Mouse (Mus musculus) liver, embryonic 13.5 days (tissue): ENCODE measurements around the gene Susd2. TPM values are rescaled to one million over a fixed set of nuclear protein-coding genes. Genes with fewer than 3 reads are reported as not detected.

Experiments used
- ATAC-seq: fragments of 200-750 bp; cut with Nextera tagmentation; 2 replicates; pipeline ENCODE4 v1.8.0; 2017; ENCODE audit warnings: low read depth, mild to moderate bottlenecking, moderate number of reproducible peaks, moderate library complexity
- DNase-seq: peaks from one replicate; pipeline ENCODE4 v3.0.0; 2022
- H3K27ac ChIP-seq: fragments of 300-500 bp; sonication (generic); 2 replicates; pipeline ENCODE4 v1.5.1; 2015; ENCODE audit warnings: moderate library complexity, mild to moderate bottlenecking, inconsistent platforms
- H3K27me3 ChIP-seq: fragments of 300-500 bp; sonication (generic); 2 replicates; pipeline ENCODE4 v1.6.1; 2015; ENCODE audit warnings: mild to moderate bottlenecking, inconsistent platforms
- H3K36me3 ChIP-seq: fragments of 300-500 bp; sonication (generic); 2 replicates; pipeline ENCODE4 v1.6.1; 2015; ENCODE audit warnings: mild to moderate bottlenecking, inconsistent platforms
- H3K4me1 ChIP-seq: fragments of 300-500 bp; sonication (generic); replicated peaks from 2 replicates; pipeline ENCODE4 v1.6.1; 2015; ENCODE audit warnings: inconsistent platforms
- H3K4me2 ChIP-seq: fragments of 300-500 bp; sonication (generic); 2 replicates; pipeline ENCODE4 v1.6.1; 2015; ENCODE audit warnings: inconsistent platforms, mild to moderate bottlenecking, moderate library complexity
- H3K4me3 ChIP-seq: fragments of 300-500 bp; sonication (generic); replicated peaks from 2 replicates; pipeline ENCODE4 v1.5.1; 2015; ENCODE audit warnings: mild to moderate bottlenecking, inconsistent platforms
- H3K9ac ChIP-seq: fragments of 300-500 bp; sonication (generic); 2 replicates; pipeline ENCODE4 v1.6.1; 2015; ENCODE audit warnings: mild to moderate bottlenecking, inconsistent platforms
- H3K9me3 ChIP-seq: fragments of 300-500 bp; sonication (generic); replicated peaks from 2 replicates; pipeline ENCODE4 v1.6.1; 2016; ENCODE audit warnings: inconsistent platforms
- WGBS: fragments of 180-500 bp; shearing (Covaris S2); methylation state at CpG from one replicate; pipeline ENCODE4 v1.1.7; 2015; ENCODE audit not compliant: insufficient replicate concordance; 5-methylcytosine and 5-hydroxymethylcytosine counted together
- polyA plus RNA-seq: library from polyadenylated mRNA; unstranded; fragments of >200 nt; fragmentation: Nextera tagmentation; extraction: Ambion mirVana; gene quantifications from 2 replicates; pipeline ENCODE4 v1.2.1, GENCODE M21; 2015

The Susd2 gene
- 1.0 and 1.4 TPM in 2 replicates for polyA plus RNA-seq

DNA sequence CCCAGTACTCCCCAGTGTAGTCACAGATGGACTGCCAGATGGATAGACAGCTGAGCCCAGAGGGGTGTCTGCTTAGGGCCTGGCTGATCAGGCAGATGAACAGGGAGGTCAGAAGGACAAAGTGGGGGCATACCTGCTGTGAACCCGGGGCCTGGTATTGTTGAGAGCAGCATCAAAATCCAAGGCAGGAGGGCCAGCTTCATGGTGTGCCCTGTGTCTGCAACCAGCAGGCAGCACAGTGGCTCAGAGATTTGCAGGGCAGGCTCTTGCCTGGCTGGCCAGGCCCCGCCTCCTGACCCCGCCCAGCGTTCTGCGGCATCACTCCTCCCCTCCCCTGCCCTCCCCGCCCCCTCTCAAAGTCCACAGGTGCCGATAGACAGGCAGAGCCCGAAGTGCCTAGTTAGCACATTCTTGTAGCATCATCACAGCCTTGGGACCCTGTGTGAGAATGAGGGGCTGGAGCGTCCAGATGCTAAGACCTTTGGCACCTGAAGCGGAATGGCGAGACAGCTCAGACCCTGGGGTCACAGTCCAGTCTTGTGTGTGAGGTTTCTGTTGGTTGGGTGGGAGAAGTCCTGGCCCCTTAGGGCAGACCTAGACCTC lies at the start of gene Susd2:
Gene Susd2 (minus strand): TSS at position 268 of the 603 bp plus-strand sequence.
- no peaks in the 10 kb centered on the region for H3K9me3 ChIP-seq
- peaks cover 26% of the 10 kb centered on the region for H3K4me1 ChIP-seq
- peak within 1 kb of the TSS; percentile 6; the same call in 1 of the 2 replicates for H3K4me2 ChIP-seq
- peaks cover 26% of the 10 kb centered on the region for H3K36me3 ChIP-seq
- H3K4me3 ChIP-seq, result no peak within 1 kb of the TSS
- H3K27ac ChIP-seq, result peak within 1 kb of the TSS; percentile 7; the same call in 1 of the 2 replicates
- H3K27me3 ChIP-seq, result no peaks in the 10 kb centered on the region
- DNase-seq (peak; percentile 64), ATAC-seq (peak; percentile 81)
- 15% methylated on average over 11 of the region's 11 CpGs for WGBS
- peak within 1 kb of the TSS; percentile 0; the same call in 1 of the 2 replicates for H3K9ac ChIP-seq

DNA sequence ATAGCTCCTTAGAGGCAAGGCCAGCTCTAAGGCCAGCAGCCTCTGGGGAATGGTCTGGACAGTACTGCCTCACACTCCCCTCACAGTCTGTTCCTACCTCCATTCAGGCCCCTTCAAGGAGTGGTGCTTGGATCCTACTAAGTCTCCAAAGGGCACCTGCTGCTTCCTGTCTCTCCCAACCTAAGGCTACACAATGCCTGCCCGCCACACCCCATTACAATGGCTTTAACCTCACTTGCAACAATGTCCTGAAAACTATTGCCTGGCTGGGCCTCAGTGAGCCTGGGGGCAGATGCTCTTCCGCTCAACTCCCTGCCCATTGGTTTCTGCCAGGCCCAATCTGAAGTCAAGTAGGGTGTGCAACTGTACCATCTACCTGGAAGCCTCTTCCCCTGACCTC lies 44.8 kb upstream of the Susd2 start:
- Histone ChIP-seq H3K27ac (no peak overlapping the region), H3K36me3 (peaks cover 89% of the 10 kb centered on the region), H3K4me3 (no peak overlapping the region), H3K4me1 (peaks cover 4% of the 10 kb centered on the region), H3K9me3 (no peaks in the 10 kb centered on the region), H3K4me2 (no peak overlapping the region), H3K27me3 (no peaks in the 10 kb centered on the region), H3K9ac (no peak overlapping the region)
- DNase-seq, result no peak
- WGBS, result 94% methylated on average over 2 of the region's 2 CpGs
- ATAC-seq, result no peak

DNA sequence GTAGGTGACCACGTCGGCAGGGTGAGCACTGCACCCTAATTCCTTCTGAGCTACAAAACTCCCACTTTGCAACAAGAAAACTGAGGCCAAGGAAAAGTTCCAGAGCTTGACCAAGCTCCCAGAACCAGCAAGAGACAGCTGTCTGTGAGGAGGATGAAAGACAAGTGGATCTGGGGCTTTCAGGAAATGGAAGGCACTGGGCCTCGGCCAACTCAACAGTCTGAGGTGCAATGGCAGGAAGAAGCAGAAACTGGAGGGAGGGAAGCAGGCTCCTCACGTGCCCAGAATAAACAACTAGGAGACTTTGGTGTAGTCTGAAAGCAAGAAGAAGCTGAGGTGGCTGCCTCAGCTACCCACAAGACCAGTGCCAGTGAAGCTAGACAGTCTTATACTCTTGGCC lies 42.9 kb upstream of the Susd2 start:
- H3K36me3 ChIP-seq, result peaks cover 88% of the 10 kb centered on the region
- WGBS, result 71% methylated on average over 4 of the region's 4 CpGs
- no peak overlapping the region for H3K4me2 ChIP-seq
- H3K4me3 ChIP-seq, result no peak overlapping the region
- no peak for DNase-seq
- no peaks in the 10 kb centered on the region for H3K9me3 ChIP-seq
- H3K9ac ChIP-seq, result no peak overlapping the region
- H3K4me1 ChIP-seq, result no peaks in the 10 kb centered on the region
- H3K27ac ChIP-seq, result 0 out of 2 replicates have a peak overlapping the region, but pooled peaks have one; percentile 5
- ATAC-seq, result no peak
- H3K27me3 ChIP-seq, result no peaks in the 10 kb centered on the region

DNA sequence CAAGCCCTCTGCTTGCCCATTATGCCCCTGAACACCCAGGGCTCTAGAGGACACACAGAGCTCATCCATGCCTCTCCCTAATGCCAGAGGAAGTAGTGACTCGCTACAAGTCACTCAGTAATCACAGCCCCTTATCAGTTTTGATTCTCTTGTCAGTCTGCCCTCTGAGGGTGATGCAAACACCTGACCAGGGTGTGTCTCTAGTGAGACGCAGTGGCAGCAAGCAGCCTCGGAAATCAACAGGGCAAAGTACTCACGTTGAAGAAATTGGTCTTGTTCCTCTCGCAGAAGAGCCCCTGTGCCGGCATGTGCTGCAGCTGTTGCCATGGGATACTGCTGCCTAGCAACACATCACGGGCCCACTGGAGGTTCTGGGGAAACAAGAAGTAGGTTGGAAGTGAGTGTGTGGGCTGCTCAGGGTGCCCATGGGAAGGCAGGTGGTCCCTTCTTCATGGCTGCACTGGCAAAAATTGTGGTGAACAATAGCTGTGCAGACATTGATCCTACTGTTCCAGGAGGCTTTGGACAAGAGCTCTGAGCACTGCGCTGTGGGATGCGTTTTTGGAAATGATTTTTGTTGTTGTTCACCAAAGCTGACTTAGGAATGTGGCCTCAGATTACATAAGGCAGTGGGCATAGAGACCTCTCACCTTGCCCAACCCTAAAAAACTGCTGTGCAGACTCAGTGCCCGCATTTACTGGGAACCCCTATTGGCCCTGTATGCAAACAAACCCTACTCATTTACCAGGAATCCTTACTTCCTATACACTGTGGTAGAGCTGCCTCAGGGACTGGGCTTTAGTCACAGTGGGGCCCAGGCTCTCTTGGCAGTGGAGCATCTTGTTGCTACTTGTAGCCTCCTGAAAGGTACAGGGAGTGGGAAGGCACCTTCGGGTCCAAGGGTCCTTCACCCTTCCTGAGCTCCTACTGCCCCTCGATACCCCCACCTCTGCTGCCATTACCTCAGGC lies 40.5 kb upstream of the Susd2 start:
- Histone ChIP-seq H3K36me3 (peaks cover 89% of the 10 kb centered on the region), H3K9ac (no peak overlapping the region), H3K27ac (no peak overlapping the region), H3K4me2 (no peak overlapping the region), H3K27me3 (no peaks in the 10 kb centered on the region), H3K4me3 (no peak overlapping the region), H3K4me1 (no peaks in the 10 kb centered on the region), H3K9me3 (no peaks in the 10 kb centered on the region)
- DNase-seq (no peak), ATAC-seq (no peak)
- 69% methylated on average over 12 of the region's 12 CpGs for WGBS

DNA sequence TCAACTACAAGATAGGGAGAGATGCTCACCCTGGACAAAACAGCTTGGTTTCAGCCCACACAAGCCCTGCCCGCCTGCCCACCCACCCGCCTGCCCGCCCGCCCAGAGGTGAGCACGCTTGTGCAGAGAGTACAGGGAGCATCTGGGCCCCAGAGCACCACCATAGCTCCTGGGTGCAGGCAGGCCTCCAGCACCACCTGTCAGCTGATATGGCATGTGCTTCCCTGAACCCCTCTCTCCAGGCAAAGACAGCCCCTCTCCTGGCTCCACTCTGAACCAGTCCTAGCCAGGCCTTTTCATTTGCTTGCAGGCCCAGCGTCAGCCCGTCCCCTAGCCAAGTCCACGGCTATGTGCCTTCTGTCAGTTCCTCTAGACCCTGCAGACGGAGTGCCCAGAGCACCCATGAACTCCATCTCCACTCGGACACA lies 36.8 kb upstream of the Susd2 start:
- WGBS, result 91% methylated on average over 10 of the region's 10 CpGs
- Histone ChIP-seq H3K27ac (no peak overlapping the region), H3K9me3 (no peaks in the 10 kb centered on the region), H3K4me3 (no peak overlapping the region), H3K4me1 (peaks cover 31% of the 10 kb centered on the region), H3K9ac (no peak overlapping the region), H3K36me3 (peaks cover 93% of the 10 kb centered on the region), H3K4me2 (no peak overlapping the region), H3K27me3 (no peaks in the 10 kb centered on the region)
- DNase-seq (no peak), ATAC-seq (no peak)

DNA sequence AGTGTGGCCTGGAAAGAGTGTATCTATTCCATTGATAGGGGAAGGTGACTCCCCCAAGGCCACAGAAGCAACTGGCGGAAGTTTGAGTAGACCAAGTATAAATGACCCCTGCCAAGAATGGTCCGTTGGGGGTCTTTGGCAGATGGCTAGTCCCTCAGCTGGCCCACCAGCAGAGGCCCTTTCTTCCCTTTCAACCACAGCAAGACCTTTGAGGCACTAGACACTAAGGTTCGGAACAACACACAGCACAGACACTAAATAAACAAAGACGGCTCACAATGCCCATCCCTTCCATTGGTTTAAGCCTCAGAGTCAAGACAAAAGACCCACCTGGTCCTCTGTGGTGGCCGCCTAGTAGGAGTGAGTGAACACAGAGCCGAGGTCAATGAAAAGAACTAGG lies 35.4 kb upstream of the Susd2 start:
- H3K9me3 ChIP-seq, result no peaks in the 10 kb centered on the region
- no peak overlapping the region for H3K9ac ChIP-seq
- ATAC-seq (no peak), DNase-seq (no peak)
- H3K4me1 ChIP-seq, result peaks cover 33% of the 10 kb centered on the region
- 81% methylated on average over 6 of the region's 6 CpGs for WGBS
- no peaks in the 10 kb centered on the region for H3K27me3 ChIP-seq
- no peak overlapping the region for H3K27ac ChIP-seq
- H3K4me2 ChIP-seq, result no peak overlapping the region
- H3K4me3 ChIP-seq, result no peak overlapping the region
- H3K36me3 ChIP-seq, result peaks cover 90% of the 10 kb centered on the region

DNA sequence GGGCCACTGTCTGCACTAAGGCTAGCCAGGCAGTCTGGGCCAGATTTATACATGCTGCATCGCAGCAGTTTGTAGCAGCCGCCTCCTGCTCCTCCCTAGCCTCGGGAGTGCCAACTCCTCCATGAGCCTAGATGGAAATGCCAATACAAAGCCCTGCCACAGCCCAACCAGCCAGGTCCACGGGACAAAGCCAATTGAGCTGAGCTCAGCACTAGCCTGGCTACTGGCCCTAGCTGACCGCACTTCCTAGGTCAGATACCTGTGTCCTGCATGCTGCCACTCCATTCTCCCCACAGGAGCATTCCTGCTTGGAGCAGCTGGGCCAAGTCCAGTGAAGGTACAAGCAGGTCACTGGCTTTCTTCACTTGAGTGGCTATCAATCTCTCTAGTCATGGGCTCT lies 34.2 kb upstream of the Susd2 start:
- Histone ChIP-seq H3K4me3 (no peak overlapping the region), H3K9ac (no peak overlapping the region), H3K9me3 (no peaks in the 10 kb centered on the region), H3K4me1 (peaks cover 37% of the 10 kb centered on the region), H3K36me3 (peaks cover 87% of the 10 kb centered on the region), H3K4me2 (no peak overlapping the region), H3K27me3 (no peaks in the 10 kb centered on the region), H3K27ac (peak overlapping the region; percentile 40)
- WGBS, result 88% methylated on average over 5 of the region's 5 CpGs
- DNase-seq (no peak), ATAC-seq (no peak)

DNA sequence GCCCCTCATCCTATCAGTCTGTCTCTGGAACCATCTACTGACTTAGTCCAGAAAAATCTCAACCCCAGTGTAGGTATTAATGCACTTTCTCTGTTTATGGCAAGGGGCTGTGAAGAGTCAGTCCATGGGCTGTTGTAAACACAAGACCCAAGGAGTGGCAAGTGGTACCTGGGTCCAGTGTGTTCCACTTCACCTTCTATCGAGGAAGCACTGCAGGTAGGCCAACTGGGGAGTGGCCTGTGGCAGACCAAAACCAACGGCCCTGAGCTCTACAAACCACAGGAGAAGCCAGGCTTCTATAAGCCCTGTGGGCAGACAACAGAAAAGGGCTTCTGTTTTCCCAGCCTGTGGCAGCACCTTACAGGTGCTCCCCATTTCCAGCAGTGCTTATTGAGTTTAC lies 33.8 kb upstream of the Susd2 start:
- no peak overlapping the region for H3K9ac ChIP-seq
- H3K4me3 ChIP-seq, result no peak overlapping the region
- ATAC-seq (no peak), DNase-seq (no peak)
- WGBS, result 68% methylated on average over 2 of the region's 2 CpGs
- H3K36me3 ChIP-seq, result peaks cover 87% of the 10 kb centered on the region
- peak overlapping the region; percentile 40 for H3K27ac ChIP-seq
- no peaks in the 10 kb centered on the region for H3K9me3 ChIP-seq
- peaks cover 41% of the 10 kb centered on the region for H3K4me1 ChIP-seq
- H3K27me3 ChIP-seq, result no peaks in the 10 kb centered on the region
- no peak overlapping the region for H3K4me2 ChIP-seq

DNA sequence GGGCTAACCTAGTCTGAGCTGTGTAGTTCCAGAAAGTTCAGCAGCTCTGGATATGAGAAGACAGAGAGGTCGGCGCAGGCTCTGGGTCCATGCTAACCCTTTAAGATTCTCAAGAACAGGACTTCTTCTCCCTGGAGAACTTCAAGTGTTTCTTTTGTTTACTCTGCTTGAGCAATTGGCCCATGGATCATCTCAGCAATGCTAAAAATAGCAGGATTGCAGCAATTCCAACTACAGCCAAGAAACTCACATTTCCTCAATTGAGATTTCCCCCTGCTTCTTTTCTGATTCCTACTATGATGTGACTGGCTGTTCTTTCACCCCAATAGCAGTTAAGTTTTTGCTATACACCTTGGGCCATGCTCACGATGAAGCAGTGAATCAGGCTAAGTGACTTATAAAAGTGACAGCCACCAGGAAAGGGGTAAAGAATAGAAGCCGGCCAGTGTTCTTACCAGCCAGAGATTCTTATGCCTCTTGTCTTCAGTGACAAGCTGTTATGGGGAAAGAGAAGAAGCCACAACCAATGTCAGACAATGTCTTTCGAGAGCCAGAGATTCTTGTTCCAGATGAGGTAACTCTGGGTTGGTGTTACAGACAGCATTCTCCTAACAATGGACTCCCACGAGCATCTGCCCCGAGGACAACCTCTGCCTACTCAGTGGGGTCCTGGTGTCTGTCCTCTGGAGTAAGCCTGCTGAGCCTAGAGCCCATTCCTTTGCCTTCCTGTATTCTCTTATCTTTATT lies 33.2 kb upstream of the Susd2 start:
- no peak for ATAC-seq

DNA sequence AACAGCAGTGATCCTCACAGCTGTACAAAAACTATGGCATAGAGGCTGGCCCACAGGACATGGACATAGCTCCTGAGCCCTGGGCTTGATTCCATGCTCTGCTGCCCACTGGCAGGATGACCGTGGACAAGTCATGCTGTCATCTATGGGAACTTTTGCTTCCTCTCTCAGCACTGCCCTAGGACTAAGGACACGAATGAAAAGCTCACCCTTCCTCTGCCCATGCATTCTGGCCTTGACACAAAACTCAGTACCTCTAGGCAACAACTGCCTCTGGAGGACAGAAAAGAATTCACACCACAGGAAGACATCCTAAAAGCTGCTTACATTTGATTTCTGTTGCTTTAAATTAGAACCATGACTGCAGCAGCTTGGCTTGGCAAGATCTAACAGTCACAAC lies 32.5 kb upstream of the Susd2 start:
- ATAC-seq, result no peak
- DNase-seq, result no peak
- WGBS, result 62% methylated on average over 2 of the region's 2 CpGs
- H3K9ac ChIP-seq, result no peak overlapping the region
- H3K27me3 ChIP-seq, result no peaks in the 10 kb centered on the region
- peaks cover 86% of the 10 kb centered on the region for H3K36me3 ChIP-seq
- no peak overlapping the region for H3K4me3 ChIP-seq
- no peaks in the 10 kb centered on the region for H3K9me3 ChIP-seq
- H3K4me2 ChIP-seq, result no peak overlapping the region
- H3K27ac ChIP-seq, result peak overlapping the region; percentile 58
- H3K4me1 ChIP-seq, result peaks cover 42% of the 10 kb centered on the region

More for the DNA sequence above, 33.2 kb upstream of the Susd2 start:
- H3K36me3 ChIP-seq, result peaks cover 88% of the 10 kb centered on the region
- H3K4me3 ChIP-seq, result no peak overlapping the region
- peaks cover 42% of the 10 kb centered on the region for H3K4me1 ChIP-seq
- H3K27me3 ChIP-seq, result no peaks in the 10 kb centered on the region
- H3K9ac ChIP-seq, result no peak overlapping the region
- no peaks in the 10 kb centered on the region for H3K9me3 ChIP-seq
- WGBS, result 77% methylated on average over 7 of the region's 7 CpGs
- DNase-seq, result no peak
- H3K4me2 ChIP-seq, result no peak overlapping the region
- H3K27ac ChIP-seq, result peak overlapping the region; percentile 58

DNA sequence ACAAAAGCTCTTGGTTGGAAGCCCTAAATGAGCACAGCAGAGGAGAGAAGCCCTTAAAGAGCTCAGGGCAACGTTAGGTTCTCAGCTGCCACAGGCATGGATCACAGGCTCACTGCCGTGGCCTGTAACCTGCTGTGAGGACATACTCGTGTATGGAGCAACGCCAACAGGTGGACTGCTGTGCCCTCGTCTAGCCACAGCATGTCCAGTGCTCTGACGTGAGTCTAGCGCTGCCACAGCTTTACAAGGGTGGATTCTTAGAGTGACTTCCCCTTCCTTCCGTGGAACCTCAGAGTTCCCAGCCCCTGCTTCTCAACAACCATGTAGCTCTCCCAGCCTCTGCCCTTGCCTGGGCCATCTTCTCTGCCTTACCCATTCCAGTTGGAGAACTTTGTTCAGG lies 31.8 kb upstream of the Susd2 start:
- Histone ChIP-seq H3K4me3 (no peak overlapping the region), H3K9me3 (no peaks in the 10 kb centered on the region), H3K27ac (no peak overlapping the region), H3K9ac (no peak overlapping the region), H3K27me3 (no peaks in the 10 kb centered on the region), H3K36me3 (peaks cover 85% of the 10 kb centered on the region), H3K4me2 (no peak overlapping the region), H3K4me1 (peaks cover 42% of the 10 kb centered on the region)
- no peak for DNase-seq
- WGBS, result 78% methylated on average over 8 of the region's 8 CpGs
- no peak for ATAC-seq
